Mouse (Mus musculus) lung, adult 18-20 months (tissue): Measurements from ENCODE around the gene Ifi205.
"Not testable (repeated sequence)": the region's sequence is repeated elsewhere in the genome, so short reads cannot be mapped to it uniquely, and the experiment has no call there.

Experiments used
- DNase-seq, 2 experiments: peaks; one replicate each; pipeline ENCODE4 v3.0.0; 2022; ENCODE audit warnings: mixed read lengths in 2 of 2

Ifi205 gene

GRCm38 (mm10) chr1:174031698-174032097 lies at the start of gene Ifi205:
Gene Ifi205 (minus strand): TSS chr1:174031810.
- no peak for DNase-seq

- DNase-seq = no peak
Observed at GRCm38 (mm10) chr1:174066305-174066704, 34.7 kb upstream of the Ifi205 start, which contains the start of gene Olfr430. Gene Olfr430 (plus strand): TSS chr1:174066605.

GRCm38 (mm10) chr1:174055248-174055647 lies 23.6 kb upstream of the Ifi205 start:
- no peak for DNase-seq

- DNase-seq = no peak
Observed at GRCm38 (mm10) chr1:174052981-174053380, 21.4 kb upstream of the Ifi205 start.

GRCm38 (mm10) chr1:174051931-174052536 lies 20.4 kb upstream of the Ifi205 start:
- DNase-seq = no peak

- no peak for DNase-seq
Observed at GRCm38 (mm10) chr1:174051515-174051914, 19.9 kb upstream of the Ifi205 start.

GRCm38 (mm10) chr1:174050532-174050931 lies 18.9 kb upstream of the Ifi205 start:
- no peak for DNase-seq

GRCm38 (mm10) chr1:174049357-174049756 lies 17.7 kb upstream of the Ifi205 start:
- DNase-seq = not testable (repeated sequence)

- no peak for DNase-seq
Observed at GRCm38 (mm10) chr1:174048893-174049292, 17.3 kb upstream of the Ifi205 start, which contains the start of gene Olfr432. Gene Olfr432 (plus strand): TSS chr1:174049205.

GRCm38 (mm10) chr1:174048227-174048626 lies 16.6 kb upstream of the Ifi205 start:
- DNase-seq = not testable (repeated sequence)

GRCm38 (mm10) chr1:174044431-174044830 lies 12.8 kb upstream of the Ifi205 start:
- DNase-seq = peak; percentile 12 to 45

- not testable (repeated sequence) for DNase-seq
Observed at GRCm38 (mm10) chr1:174042091-174042884, 10.7 kb upstream of the Ifi205 start.

GRCm38 (mm10) chr1:174040523-174041177 lies 9.0 kb upstream of the Ifi205 start, which contains the start of gene Olfr433:
Gene Olfr433 (plus strand): TSS chr1:174040705.
- DNase-seq = peak; percentile 67 to 75

GRCm38 (mm10) chr1:174038480-174038879 lies 6.9 kb upstream of the Ifi205 start:
- peak in 1 of 2 experiments; percentile 21 for DNase-seq

GRCm38 (mm10) chr1:174035841-174036240 lies 4.2 kb upstream of the Ifi205 start:
- no peak for DNase-seq

GRCm38 (mm10) chr1:174007050-174007449 lies 24.6 kb downstream of the Ifi205 start:
- DNase-seq = not testable (repeated sequence)

- DNase-seq = not testable (repeated sequence)
Observed at GRCm38 (mm10) chr1:174004352-174005109, 27.1 kb downstream of the Ifi205 start.

- no peak for DNase-seq
Observed at GRCm38 (mm10) chr1:173995003-173995402, 36.6 kb downstream of the Ifi205 start.

- not testable (repeated sequence) for DNase-seq
Observed at GRCm38 (mm10) chr1:173982694-173983305, 48.8 kb downstream of the Ifi205 start, which contains the start of gene Ifi202b. Gene Ifi202b (minus strand): TSS chr1:173982744.

GRCm38 (mm10) chr1:173981038-173981437 lies 50.6 kb downstream of the Ifi205 start:
- DNase-seq = not testable (repeated sequence)

- no peak for DNase-seq
Observed at GRCm38 (mm10) chr1:173977622-173978021, 54.0 kb downstream of the Ifi205 start.

- no peak for DNase-seq
Observed at GRCm38 (mm10) chr1:173973111-173973510, 58.5 kb downstream of the Ifi205 start.
